ENCODE assay signal across 10 mouse cellular contexts in genomic region chr7:30472411-30472810, GRCm38 (mm10). TPM values are rescaled to one million over a fixed set of nuclear protein-coding genes. Genes with fewer than 3 reads are reported as not detected.
DNase-seq lines count a peak whose midpoint lies in the region; ATAC-seq lines count a peak whose summit lies in the region.
"Had no signal": no experiment of that assay in that cellular context is flagged by ENCODE, and none has a peak within 500 bp of the region (broad histone marks: within the 10 kb centered on the region; RNA-seq: fewer than 3 reads in every experiment).

No protein-coding gene starts in this region.

- no peak overlapping the region for H3K9ac ChIP-seq in kidney, embryonic 15.5 days

- DNase-seq in adrenal gland, adult (ENCODE audit: inconsistent age in 2 of 2, low spot score in 1 of 2), result peak; percentile 29 to 75
- no peak for DNase-seq in adrenal gland, adult 8-10 months
- DNase-seq in kidney, postnatal 10 days, result peak; percentile 68
- DNase-seq in NIH3T3 (ENCODE audit: low read depth), result peak; percentile 51
- peak; percentile 25 for DNase-seq in retina, postnatal 7 days (ENCODE audit: low read depth, low spot score)
- no peak for DNase-seq in left cerebral cortex, postnatal 36 days (ENCODE audit: low spot score in 2 of 2)

- WGBS in kidney, embryonic 15.5 days, result 42% methylated on average over 5 of the region's 5 CpGs

- H3K27ac ChIP-seq in kidney, embryonic 15.5 days, result no peak overlapping the region

- intact Hi-C loops in left cerebral cortex, postnatal 36 days (cut with DNase I), result loop anchor here (2.0 kb wide), 1 partner anchor 30 kb away; no protein-coding TSS in a partner anchor

- H3K4me1 ChIP-seq in kidney, embryonic 15.5 days, result peaks cover 3% of the 10 kb centered on the region

- H3K9me3 ChIP-seq in kidney, embryonic 15.5 days (replicated peaks), result 0 out of 2 replicates have a peak, but pooled peaks cover 3% of the 10 kb centered on the region

- H3K36me3 ChIP-seq in kidney, embryonic 15.5 days, result no peaks in the 10 kb centered on the region

- H3K4me2 ChIP-seq in kidney, embryonic 15.5 days, result no peak overlapping the region

- no peak overlapping the region for H3K4me3 ChIP-seq in kidney, embryonic 15.5 days (replicated peaks)

- peaks cover 22% of the 10 kb centered on the region for H3K27me3 ChIP-seq in kidney, embryonic 15.5 days

- no peak for ATAC-seq in kidney, embryonic 15.5 days (replicated peaks; ENCODE audit: low FRiP score)
- peak; percentile 32 to 68; a peak in 2 of 4 replicates for ATAC-seq in hematopoietic stem cell, adult 5-6 weeks (replicated peaks in 1 of 2; ENCODE audit: insufficient read depth in 1 of 2, low FRiP score in 2 of 2, low TSS enrichment in 1 of 2, low read depth in 1 of 2, poor library complexity in 2 of 2, severe bottlenecking in 2 of 2)

RNA-seq across cellular contexts. Expression of gene Nphs1, which starts 14.3 kb away (rescaled TPM):
- not detected for total RNA-seq in adrenal gland, adult 8-10 months (2022)
- 3.6 and 4.8 TPM in 2 replicates for polyA plus RNA-seq in kidney, embryonic 15.5 days (2015; fragmentation: Nextera tagmentation; extraction: Ambion mirVana)
- total RNA-seq in hematopoietic stem cell, adult 5-6 weeks (2017), result 0.55 and 1.4 TPM in 2 replicates
- under 1 TPM; 0.99 to 1.00 TPM for total RNA-seq in left cerebral cortex, postnatal 36 days (2021)

RNA-seq across cellular contexts. Expression of gene Kirrel2, which starts 14.9 kb away (rescaled TPM):
- not detected for total RNA-seq in adrenal gland, adult 8-10 months (2022)
- polyA plus RNA-seq in kidney, embryonic 15.5 days (2015; fragmentation: Nextera tagmentation; extraction: Ambion mirVana), result 0.54 and 0.77 TPM in 2 replicates
- not detected in 2 replicates for total RNA-seq in hematopoietic stem cell, adult 5-6 weeks (2017)
- total RNA-seq in left cerebral cortex, postnatal 36 days (2021), result 10 to 100 TPM; 12.9 to 17.8 TPM
- polyA plus RNA-seq: C2C12 had no signal

RNA-seq across cellular contexts. Expression of gene Prodh2, which starts 21.0 kb away (rescaled TPM):
- total RNA-seq in adrenal gland, adult 8-10 months (2022), result under 1 TPM in 1 of 4 experiments, not detected in 3; 0.56 TPM
- 12.8 and 14.4 TPM in 2 replicates for polyA plus RNA-seq in kidney, embryonic 15.5 days (2015; fragmentation: Nextera tagmentation; extraction: Ambion mirVana)
- not detected in 2 replicates for total RNA-seq in hematopoietic stem cell, adult 5-6 weeks (2017)
- total RNA-seq in left cerebral cortex, postnatal 36 days (2021), result not detected
- polyA plus RNA-seq: heart, embryonic 14.5 days had no signal

RNA-seq across cellular contexts. Expression of gene Aplp1, which starts 27.1 kb away (rescaled TPM):
- total RNA-seq in adrenal gland, adult 8-10 months (2022), result 10 to 100 TPM; 45.2 to 59.3 (median 46.7) TPM
- polyA plus RNA-seq in kidney, embryonic 15.5 days (2015; fragmentation: Nextera tagmentation; extraction: Ambion mirVana), result 24.1 and 28.6 TPM in 2 replicates
- not detected in 2 replicates for total RNA-seq in hematopoietic stem cell, adult 5-6 weeks (2017)
- 1,000 to 10,000 TPM; 1,238 to 1,418 TPM for total RNA-seq in left cerebral cortex, postnatal 36 days (2021)

RNA-seq across cellular contexts. Expression of gene Nfkbid, which starts 50.9 kb away (rescaled TPM):
- total RNA-seq in adrenal gland, adult 8-10 months (2022), result 1 to 10 TPM in 3 of 4 experiments, under 1 TPM in 1; 0.73 to 2.4 (median 1.7) TPM
- polyA plus RNA-seq in kidney, embryonic 15.5 days (2015; fragmentation: Nextera tagmentation; extraction: Ambion mirVana), result 1.3 and 2.0 TPM in 2 replicates
- 40.3 and 45.4 TPM in 2 replicates for total RNA-seq in hematopoietic stem cell, adult 5-6 weeks (2017)
- 1 to 10 TPM; 2.9 to 3.6 TPM for total RNA-seq in left cerebral cortex, postnatal 36 days (2021)

Comparison
In these comparisons a context has a peak if more than half of its experiments do, and no peak if none do; other contexts are left out.
1. DNase-seq: peak in adrenal gland, adult (2 of 2), kidney, postnatal 10 days (single experiment), NIH3T3 (single experiment) and retina, postnatal 7 days (single experiment); none in adrenal gland, adult 8-10 months (single experiment) and left cerebral cortex, postnatal 36 days (0 of 2).
2. RNA of gene Kirrel2, which starts 14.9 kb away (total RNA-seq): 12.9 to 17.8 TPM in left cerebral cortex, postnatal 36 days; not detected in adrenal gland, adult 8-10 months and not detected in hematopoietic stem cell, adult 5-6 weeks; every median in the first group is over 4 times any median in the second.